Mouse (Mus musculus): Measurements from ENCODE around the gene Slc22a16.
"Not testable (repeated sequence)": the region's sequence is repeated elsewhere in the genome, so short reads cannot be mapped to it uniquely, and the experiment has no call there.

The Slc22a16 gene

DNA sequence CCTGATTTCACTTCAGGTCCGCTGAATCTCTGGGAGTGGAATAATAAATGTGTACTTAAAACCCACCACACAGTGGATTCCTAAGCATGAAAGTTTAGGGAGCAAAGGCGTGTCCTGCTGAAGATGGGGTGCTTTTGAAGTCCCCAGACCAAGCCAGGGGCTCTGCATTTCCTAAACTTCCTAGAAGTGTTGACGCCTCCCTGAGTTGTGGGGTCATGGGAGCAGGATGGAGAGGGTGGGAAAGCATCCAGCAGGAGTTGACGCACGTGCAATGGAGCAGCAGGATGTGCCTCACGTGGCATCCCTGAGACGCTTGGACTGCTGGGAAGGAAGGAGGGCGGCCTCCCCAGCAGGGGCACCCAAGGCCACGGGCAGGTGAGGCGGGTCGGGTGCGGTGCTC lies at the start of gene Slc22a16:
TSS of gene Slc22a16 (plus strand) at position 301 of the 400 bp plus-strand sequence.
- in situ Hi-C loops (cut with MboI, MseI), result no loop called here

- in situ Hi-C loops (cut with MboI, MseI), result no loop called here
Observed at GRCm38 (mm10) chr10:40521579-40521978, 48.6 kb upstream of the Slc22a16 start.

DNA sequence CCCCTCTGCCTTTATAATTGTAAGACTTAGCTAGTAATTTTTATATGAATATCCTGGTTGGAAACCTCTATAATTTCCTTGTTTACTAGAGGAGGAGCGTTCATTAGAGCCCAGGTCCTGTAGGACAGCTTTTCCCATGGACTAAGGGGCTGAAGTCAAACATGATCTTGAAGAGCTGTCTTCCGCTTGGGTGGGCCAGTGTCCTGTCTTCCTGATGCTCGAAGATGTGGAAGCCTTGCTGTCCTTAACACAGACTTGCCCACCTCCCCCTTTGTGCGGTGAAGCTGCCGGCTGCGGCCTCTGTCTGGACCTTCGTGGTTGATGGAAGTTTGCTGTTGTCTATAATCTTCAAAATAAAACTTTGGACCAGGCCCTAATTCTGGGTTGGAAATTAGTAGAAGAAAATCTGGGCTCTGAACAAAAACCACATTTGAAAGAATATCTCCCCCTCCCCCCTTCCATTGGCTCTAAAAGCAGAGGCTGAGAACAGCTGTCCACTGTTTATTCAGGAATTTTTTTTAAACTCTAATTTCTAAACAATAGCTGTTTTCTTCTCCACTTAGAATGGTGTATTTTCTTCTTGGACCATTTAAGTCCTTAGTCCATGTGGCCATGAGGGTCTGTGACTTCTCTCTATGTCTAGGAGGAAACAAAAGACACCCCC lies 46.7 kb upstream of the Slc22a16 start:
- in situ Hi-C loops (cut with MboI, MseI), result no loop called here

GRCm38 (mm10) chr10:40524032-40524806 lies 45.9 kb upstream of the Slc22a16 start:
- in situ Hi-C loops (cut with MboI, MseI), result no loop called here

GRCm38 (mm10) chr10:40524991-40525390 lies 45.1 kb upstream of the Slc22a16 start:
- in situ Hi-C loops (cut with MboI, MseI), result loop anchor here (5.0 kb wide), 3 partner anchors 258 to 1752 kb away; partner anchors contain the start of genes Foxo3 (in 1 of the 2) and Gtf3c6 (in 1 of the 2)

- in situ Hi-C loops (cut with MboI, MseI), result loop anchor here (5.0 kb wide), 3 partner anchors 258 to 1752 kb away; partner anchors contain the start of genes Foxo3 (in 1 of the 2) and Gtf3c6 (in 1 of the 2)
Observed at GRCm38 (mm10) chr10:40525616-40526155, 44.5 kb upstream of the Slc22a16 start.

DNA sequence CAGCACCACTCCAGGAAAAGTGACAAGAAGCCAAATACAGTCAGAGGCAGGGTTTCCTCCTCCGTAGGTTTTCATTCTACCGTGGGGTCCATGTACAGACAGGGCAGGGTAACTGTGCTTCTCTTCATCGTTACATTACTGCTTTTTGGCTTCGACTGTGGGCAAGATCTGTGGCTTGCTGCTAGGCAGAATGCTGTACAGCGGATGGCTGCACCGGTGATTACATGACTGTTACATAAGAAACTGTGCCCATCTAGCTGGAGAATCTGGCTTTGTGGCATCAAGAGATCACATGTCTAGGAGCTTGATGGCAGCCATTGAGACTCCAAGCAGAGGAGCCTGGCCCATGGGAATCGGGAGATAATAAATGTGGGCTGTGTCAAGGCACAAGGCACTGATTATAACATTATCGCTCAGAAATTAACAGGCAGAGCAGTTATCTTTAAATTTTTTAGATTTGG lies 43.8 kb upstream of the Slc22a16 start:
- in situ Hi-C loops (cut with MboI, MseI), result loop anchor here (5.0 kb wide), 3 partner anchors 259 to 1751 kb away; partner anchors contain the start of genes Foxo3 (in 1 of the 2) and Gtf3c6 (in 1 of the 2)

GRCm38 (mm10) chr10:40526986-40527385 lies 43.1 kb upstream of the Slc22a16 start:
- in situ Hi-C loops (cut with MboI, MseI), result loop anchor here (5.0 kb wide), 3 partner anchors 260 to 1750 kb away; partner anchors contain the start of genes Foxo3 (in 1 of the 2) and Gtf3c6 (in 1 of the 2)

DNA sequence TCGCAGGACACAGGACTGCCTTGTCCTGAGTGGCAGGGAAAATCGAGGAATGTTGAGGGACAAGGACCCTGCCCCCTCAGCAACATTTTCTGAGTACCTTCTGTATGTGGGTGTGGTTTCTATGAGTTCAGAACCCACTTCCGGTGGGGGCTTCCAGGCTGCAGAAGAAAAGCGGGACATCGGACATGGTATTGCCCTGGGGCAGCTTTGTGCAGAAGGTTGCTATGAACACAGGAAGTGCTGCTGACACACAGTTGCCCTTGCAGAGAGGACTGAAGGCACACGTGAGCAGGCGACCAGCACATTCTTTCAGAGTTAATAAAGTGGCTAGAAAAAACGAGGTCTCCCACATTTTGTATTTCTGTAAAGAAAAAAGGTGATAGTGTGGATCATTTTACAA lies 42.6 kb upstream of the Slc22a16 start:
- in situ Hi-C loops (cut with MboI, MseI), result loop anchor here (5.0 kb wide), 3 partner anchors 260 to 1750 kb away; partner anchors contain the start of genes Foxo3 (in 1 of the 2) and Gtf3c6 (in 1 of the 2)

- in situ Hi-C loops (cut with MboI, MseI), result loop anchor here (5.0 kb wide), 3 partner anchors 261 to 1749 kb away; partner anchors contain the start of genes Foxo3 (in 1 of the 2) and Gtf3c6 (in 1 of the 2)
Observed at GRCm38 (mm10) chr10:40528668-40529067, 41.5 kb upstream of the Slc22a16 start.

GRCm38 (mm10) chr10:40529617-40530016 lies 40.5 kb upstream of the Slc22a16 start:
- in situ Hi-C loops (cut with MboI, MseI), result loop anchor here (5.0 kb wide), 3 partner anchors 262 to 1748 kb away; partner anchors contain the start of genes Foxo3 (in 1 of the 2) and Gtf3c6 (in 1 of the 2)

GRCm38 (mm10) chr10:40530661-40531060 lies 39.5 kb upstream of the Slc22a16 start:
- in situ Hi-C loops (cut with MboI, MseI), result no loop called here

GRCm38 (mm10) chr10:40532586-40532985 lies 37.5 kb upstream of the Slc22a16 start:
- in situ Hi-C loops (cut with MboI, MseI), result not testable (repeated sequence)

DNA sequence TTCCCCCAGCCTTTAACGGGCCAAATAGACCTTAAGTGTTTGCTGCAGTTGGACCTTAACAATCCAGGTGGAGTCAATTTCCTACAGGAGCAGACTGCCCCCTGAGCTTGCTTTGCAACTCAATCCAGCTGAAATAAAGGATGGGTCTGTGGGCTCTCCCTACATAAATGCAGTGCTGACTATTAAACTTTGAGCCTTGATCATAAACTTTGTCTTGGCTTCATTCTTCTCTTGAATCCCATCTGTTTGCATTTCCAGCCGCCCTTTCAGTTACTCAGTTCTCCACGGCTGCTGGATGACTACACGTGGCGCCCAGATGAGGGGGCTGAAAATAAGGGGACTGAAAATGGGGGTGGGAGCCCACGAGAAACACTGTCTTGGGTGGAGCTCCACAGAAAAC lies 28.8 kb upstream of the Slc22a16 start:
- in situ Hi-C loops (cut with MboI, MseI), result no loop called here

DNA sequence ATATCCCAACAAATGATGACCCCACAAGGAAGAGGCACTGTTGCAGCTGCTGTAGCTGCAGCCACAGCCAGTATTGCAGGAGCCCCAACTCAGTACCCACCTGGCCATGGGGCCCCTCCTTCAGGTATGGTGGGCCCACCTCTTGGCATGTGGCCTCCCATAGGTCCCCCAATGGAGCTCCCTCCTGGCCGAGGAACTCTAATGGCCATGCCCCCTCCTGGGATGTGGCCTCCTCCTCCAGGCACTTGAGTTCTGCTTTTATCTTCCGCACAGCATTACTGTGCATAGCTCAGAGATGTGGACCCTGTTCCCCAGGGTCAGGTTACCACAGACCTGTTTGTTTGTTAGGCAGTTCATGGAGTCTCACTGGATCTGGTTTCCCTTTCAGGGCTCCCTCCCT lies 20.8 kb upstream of the Slc22a16 start:
- in situ Hi-C loops (cut with MboI, MseI), result no loop called here

DNA sequence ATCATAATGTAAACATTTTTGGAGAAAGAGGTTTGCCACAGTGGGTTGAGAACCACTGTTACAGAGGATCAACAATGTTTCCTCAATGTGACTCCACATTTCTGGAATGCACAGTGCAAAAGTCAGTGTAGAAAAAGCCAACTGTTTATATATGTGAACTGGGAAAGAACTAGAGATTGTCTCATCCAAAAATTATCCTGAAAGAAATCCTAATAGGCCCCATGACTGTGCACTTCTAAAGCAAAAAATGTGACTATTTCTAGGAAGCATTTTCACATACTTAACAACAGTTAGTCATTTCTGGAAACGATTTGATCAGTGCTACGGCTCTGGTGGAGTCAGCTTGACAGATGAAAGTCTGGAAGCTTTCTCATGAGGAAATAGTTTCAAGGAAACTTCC lies 18.3 kb upstream of the Slc22a16 start:
- in situ Hi-C loops (cut with MboI, MseI), result no loop called here

- in situ Hi-C loops (cut with MboI, MseI), result not testable (repeated sequence)
Observed at GRCm38 (mm10) chr10:40565695-40566094, 4.4 kb upstream of the Slc22a16 start.

DNA sequence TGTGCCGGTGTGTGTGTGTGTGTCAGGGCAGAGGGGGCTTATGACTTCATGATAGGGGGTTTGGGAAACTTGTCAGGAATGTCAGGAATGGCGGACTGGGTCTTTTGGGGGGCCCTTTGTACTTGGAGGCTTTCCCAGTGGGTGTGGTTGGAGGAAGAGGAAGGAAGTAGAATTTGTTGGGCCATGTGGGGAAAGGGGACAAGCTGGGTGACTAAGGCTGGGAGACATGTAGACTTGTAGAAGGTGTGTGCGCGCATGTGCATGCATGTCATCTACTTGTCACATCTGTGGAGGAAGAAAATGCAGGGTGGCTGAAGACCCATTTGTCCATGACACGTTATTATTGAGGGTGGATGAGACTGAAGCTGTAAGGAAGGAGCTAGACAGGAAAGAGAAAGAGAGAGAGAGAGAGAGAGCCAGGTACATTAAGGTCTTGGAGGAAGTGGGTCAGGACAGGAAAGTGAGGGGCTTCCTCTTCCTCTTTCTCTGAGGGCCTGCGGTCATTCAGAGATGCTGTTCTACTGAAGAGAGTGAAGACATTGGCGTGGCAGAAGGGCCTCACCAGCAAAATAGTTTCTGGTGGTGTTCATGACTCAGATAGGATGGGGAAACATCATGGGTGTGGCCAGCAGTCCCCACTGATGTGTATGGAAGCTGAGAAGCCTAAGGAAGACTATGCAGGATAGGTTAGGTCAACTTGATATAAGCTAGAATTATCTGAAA lies 5.9 kb downstream of the Slc22a16 start:
- in situ Hi-C loops (cut with MboI, MseI), result no loop called here

DNA sequence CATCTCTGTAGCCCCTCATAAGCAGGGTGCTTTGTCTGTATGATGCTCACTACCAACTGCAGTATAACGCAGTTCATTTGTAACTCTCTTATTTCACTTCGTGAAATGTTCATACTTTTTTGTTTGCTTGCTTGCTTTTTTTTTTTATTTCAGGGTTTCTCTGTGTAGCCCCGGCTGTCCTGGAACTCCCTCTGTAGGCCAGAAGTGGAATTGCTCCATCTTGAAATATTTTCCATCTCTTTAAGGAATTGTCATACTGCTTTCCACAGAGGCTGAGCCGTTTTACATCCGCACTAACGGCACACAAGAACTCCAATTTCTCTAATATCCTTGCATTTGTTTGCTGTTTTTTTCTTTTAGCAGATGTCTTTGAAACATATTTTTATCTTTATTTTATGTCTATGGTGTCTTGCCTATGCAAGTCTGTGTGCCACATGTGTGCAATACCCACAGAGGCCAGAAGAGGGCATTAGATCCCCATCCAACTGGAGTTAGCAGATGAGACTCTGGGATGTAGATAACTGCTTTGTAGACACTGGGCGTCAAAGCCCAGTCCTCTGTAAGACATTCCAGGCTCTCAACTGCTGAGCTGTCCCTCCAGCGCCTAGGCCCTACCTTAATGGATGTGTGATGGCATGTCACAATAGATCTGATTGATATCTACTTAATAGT lies 13.6 kb downstream of the Slc22a16 start:
- in situ Hi-C loops (cut with MboI, MseI), result no loop called here

DNA sequence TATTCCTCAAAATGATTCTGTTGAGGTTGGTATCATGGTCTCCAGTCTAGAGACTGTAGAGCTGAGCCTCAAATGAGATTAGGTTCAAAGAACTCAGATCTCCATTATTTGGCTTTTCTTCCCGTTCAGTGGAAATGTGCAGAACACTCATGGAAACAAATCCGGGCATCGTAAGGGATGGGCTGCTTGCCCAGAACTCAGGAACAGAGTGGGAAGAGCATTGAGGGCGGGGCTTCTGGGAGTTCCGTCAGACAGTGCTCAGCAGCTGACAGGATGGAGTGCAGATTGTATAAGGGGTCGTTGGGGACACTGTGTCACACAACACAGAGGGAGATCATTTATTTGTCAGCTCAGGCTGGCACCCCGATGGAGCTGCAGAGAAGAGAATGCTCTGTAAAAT lies 22.1 kb downstream of the Slc22a16 start:
- in situ Hi-C loops (cut with MboI, MseI), result no loop called here

All from T-helper 17 cell (primary cell).